Mouse (Mus musculus): ENCODE results near the gene Bach2. TPM values are rescaled to one million over a fixed set of nuclear protein-coding genes. Genes with fewer than 3 reads are reported as not detected.
A peak's percentile ranks its signal among the peaks of the same experiment; 100 is the strongest.

Gene Bach2
- polyA plus RNA-seq, 1 experiment from 2014 or later = 4.4 TPM

- DNase-seq (ENCODE audit: low read depth, low spot score) = no peak
- H3K27me3 ChIP-seq = no peaks in the 10 kb centered on the region
- CTCF ChIA-PET = no interaction called here
- ATAC-seq = no peak
- TF ChIP-seq CTCF (IDR thresholded peaks at IDR 0.05) = no peak
- POLR2A ChIA-PET = no interaction called here
- in situ Hi-C loops (cut with MboI; ENCODE audit: low pct_unique_long_range_greater_than_20kb) = no loop called here
Observed at GRCm38 (mm10) chr4:32351661-32352246, 113.2 kb downstream of the Bach2 start.

- no peak for DNase-seq (ENCODE audit: low read depth, low spot score)
- POLR2A ChIA-PET = no interaction called here
- CTCF ChIA-PET = no interaction called here
- H3K27me3 ChIP-seq = no peaks in the 10 kb centered on the region
- no peak for TF ChIP-seq CTCF (IDR thresholded peaks at IDR 0.05)
- ATAC-seq = no peak
- in situ Hi-C loops (cut with MboI; ENCODE audit: low pct_unique_long_range_greater_than_20kb) = no loop called here
Observed at GRCm38 (mm10) chr4:32352442-32352841, 113.8 kb downstream of the Bach2 start.

GRCm38 (mm10) chr4:32352842-32353241 lies 114.2 kb downstream of the Bach2 start:
- DNase-seq (ENCODE audit: low read depth, low spot score) = no peak

GRCm38 (mm10) chr4:32355935-32356617 lies 117.5 kb downstream of the Bach2 start:
- POLR2A ChIA-PET = no interaction called here
- no peak for DNase-seq (ENCODE audit: low read depth, low spot score)
- H3K27me3 ChIP-seq = no peaks in the 10 kb centered on the region
- in situ Hi-C loops (cut with MboI; ENCODE audit: low pct_unique_long_range_greater_than_20kb) = no loop called here
- no peak for ATAC-seq
- CTCF ChIA-PET = no interaction called here
- TF ChIP-seq CTCF (IDR thresholded peaks at IDR 0.05) = no peak

More at GRCm38 (mm10) chr4:32352842-32353241, 114.2 kb downstream of the Bach2 start:
- ChIA-PET POLR2A (no interaction called here), CTCF (no interaction called here)
- ATAC-seq = no peak
- no peak for TF ChIP-seq CTCF (IDR thresholded peaks at IDR 0.05)
- H3K27me3 ChIP-seq = no peaks in the 10 kb centered on the region
- in situ Hi-C loops (cut with MboI; ENCODE audit: low pct_unique_long_range_greater_than_20kb) = no loop called here

GRCm38 (mm10) chr4:32357996-32358600 lies 119.5 kb downstream of the Bach2 start:
- DNase-seq (ENCODE audit: low read depth, low spot score) (no peak), ATAC-seq (no peak)
- ChIA-PET POLR2A (no interaction called here), CTCF (no interaction called here)
- no peaks in the 10 kb centered on the region for H3K27me3 ChIP-seq
- in situ Hi-C loops (cut with MboI; ENCODE audit: low pct_unique_long_range_greater_than_20kb) = no loop called here
- TF ChIP-seq CTCF (IDR thresholded peaks at IDR 0.05) = no peak

- in situ Hi-C loops (cut with MboI; ENCODE audit: low pct_unique_long_range_greater_than_20kb) = no loop called here
- no peaks in the 10 kb centered on the region for H3K27me3 ChIP-seq
- DNase-seq (ENCODE audit: low read depth, low spot score) (peak; percentile 79), ATAC-seq (peak; percentile 85)
- POLR2A ChIA-PET = no interaction called here
- CTCF ChIA-PET = no interaction called here
- no peak for TF ChIP-seq CTCF (IDR thresholded peaks at IDR 0.05)
Observed at GRCm38 (mm10) chr4:32358602-32359464, 120.2 kb downstream of the Bach2 start.

- H3K27me3 ChIP-seq = no peaks in the 10 kb centered on the region
- CTCF ChIA-PET = interaction anchor here (1.0 kb wide), 1 partner anchor 17 kb away, joined by 3 read pairs; no protein-coding TSS in a partner anchor
- TF ChIP-seq CTCF (IDR thresholded peaks at IDR 0.05) = no peak
- POLR2A ChIA-PET = no interaction called here
- no peak for ATAC-seq
- DNase-seq (ENCODE audit: low read depth, low spot score) = no peak
- in situ Hi-C loops (cut with MboI; ENCODE audit: low pct_unique_long_range_greater_than_20kb) = loop anchor here (5.0 kb wide), 1 partner anchor 52 kb away; no protein-coding TSS in a partner anchor
Observed at GRCm38 (mm10) chr4:32359634-32360033, 121.0 kb downstream of the Bach2 start.

GRCm38 (mm10) chr4:32360496-32360895 lies 121.9 kb downstream of the Bach2 start:
- in situ Hi-C loops (cut with MboI; ENCODE audit: low pct_unique_long_range_greater_than_20kb) = loop anchor here (5.0 kb wide), 1 partner anchor 53 kb away; no protein-coding TSS in a partner anchor
- DNase-seq (ENCODE audit: low read depth, low spot score) = no peak
- POLR2A ChIA-PET = interaction anchor here (0.5 kb wide), 1 partner anchor 673 kb away, joined by 3 read pairs; no protein-coding TSS in a partner anchor
- no peak for TF ChIP-seq CTCF (IDR thresholded peaks at IDR 0.05)
- CTCF ChIA-PET = interaction anchor here (1.0 kb wide), 1 partner anchor 17 kb away, joined by 3 read pairs; no protein-coding TSS in a partner anchor
- ATAC-seq = no peak
- no peaks in the 10 kb centered on the region for H3K27me3 ChIP-seq

- ChIA-PET POLR2A (no interaction called here), CTCF (no interaction called here)
- in situ Hi-C loops (cut with MboI; ENCODE audit: low pct_unique_long_range_greater_than_20kb) = loop anchor here (5.0 kb wide), 1 partner anchor 56 kb away; no protein-coding TSS in a partner anchor
- no peak for TF ChIP-seq CTCF (IDR thresholded peaks at IDR 0.05)
- H3K27me3 ChIP-seq = no peaks in the 10 kb centered on the region
- peak; percentile 68 for DNase-seq (ENCODE audit: low read depth, low spot score)
- no peak for ATAC-seq
Observed at GRCm38 (mm10) chr4:32363488-32363984, 124.9 kb downstream of the Bach2 start.

All from Patski (cell line).